Mouse (Mus musculus) left cerebral cortex, postnatal 25 days (tissue): ENCODE measurements around the gene Zp3. TPM values are rescaled to one million over a fixed set of nuclear protein-coding genes. Genes with fewer than 3 reads are reported as not detected.

Experiments used
- DNase-seq, 2 experiments: peaks; one replicate each; pipeline ENCODE4 v3.0.0; 2022; ENCODE audit warnings: low spot score in 2 of 2, mixed read lengths in 1 of 2
- intact Hi-C: fragments of 180-260 bp; cut with DNase I; formaldehyde crosslinking; loops from one replicate; pipeline ENCODE4 v1.15.1; 2025
- total RNA-seq, 2 experiments: library from RNA; stranded (reverse); gene quantifications; 2 replicates each; pipeline ENCODE4 v1.2.3; 2021

Zp3 gene
- total RNA-seq, 2 experiments from 2014 or later = not detected

DNA sequence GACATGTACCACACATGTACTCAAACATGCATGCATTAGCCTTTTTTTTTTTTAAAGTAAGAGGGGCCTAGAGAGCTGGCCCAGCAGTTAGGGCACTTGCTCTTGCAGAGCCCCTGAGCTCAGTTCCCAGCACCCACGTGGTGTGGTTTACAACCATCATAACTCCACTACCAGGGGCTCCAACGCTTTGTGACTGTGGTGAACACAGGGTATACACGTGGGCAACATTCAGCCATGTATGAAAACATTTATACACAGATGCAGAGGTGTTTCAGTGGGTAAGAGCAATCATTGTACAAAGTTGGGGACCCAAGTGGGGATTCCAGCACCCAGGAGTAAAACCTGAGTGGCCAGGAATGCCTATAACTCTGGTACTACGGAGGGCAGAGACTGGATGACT is 21.5 kb upstream of the Zp3 start:
- no peak for DNase-seq
- intact Hi-C loops = no loop called here

DNA sequence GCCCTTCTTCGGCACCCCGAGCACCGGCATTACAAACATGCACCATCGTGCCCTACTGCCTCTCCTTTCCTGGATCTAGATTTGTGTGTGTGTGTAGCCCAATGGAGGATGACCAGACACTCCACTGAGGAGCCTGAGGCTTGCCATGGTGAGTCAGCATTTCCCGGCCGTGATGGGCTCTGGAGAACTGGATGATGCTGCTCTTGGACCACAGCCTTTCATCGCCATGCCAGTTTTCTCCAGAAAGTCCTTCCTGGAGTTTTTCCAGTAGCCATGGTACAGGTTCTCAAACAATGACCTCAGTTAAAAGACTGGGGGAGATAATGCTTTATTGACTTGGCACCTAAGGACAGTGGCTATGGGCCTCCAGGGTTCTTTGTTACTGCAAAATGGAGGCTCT is 20.0 kb upstream of the Zp3 start:
- intact Hi-C loops = no loop called here
- DNase-seq = no peak

DNA sequence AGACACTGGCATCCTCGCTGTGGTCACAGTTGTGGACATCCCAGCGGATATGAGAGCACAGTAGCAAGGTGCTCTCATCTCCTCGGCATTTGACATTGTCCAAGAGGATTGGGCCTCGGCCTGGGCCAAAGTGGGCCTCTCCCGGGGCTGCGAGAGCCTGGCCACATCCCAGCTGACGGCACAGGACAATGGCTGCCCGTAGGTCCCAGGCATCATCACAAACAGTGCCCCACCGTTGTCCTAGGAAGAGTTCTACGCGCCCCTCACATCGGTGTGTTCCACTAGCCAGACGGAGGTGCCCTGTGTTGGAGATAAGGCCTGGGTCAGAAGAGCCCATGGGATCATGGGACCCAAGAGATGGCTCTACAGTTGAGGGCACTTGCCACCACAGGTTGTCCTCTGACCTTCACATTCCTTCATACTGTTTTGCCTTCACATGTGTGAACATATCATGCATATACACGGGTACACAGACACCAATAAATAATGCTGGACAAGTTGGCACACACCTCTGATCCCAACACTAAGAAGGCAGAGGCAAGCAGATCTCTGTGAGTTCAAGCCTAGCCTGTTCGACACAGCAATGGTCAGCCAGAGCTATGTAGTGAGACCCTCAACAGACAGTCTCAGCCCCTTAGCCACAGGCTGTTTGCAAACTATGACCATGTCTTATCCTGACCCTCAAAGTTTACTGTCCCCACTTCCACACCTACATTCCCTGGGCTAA is 18.8 kb upstream of the Zp3 start:
- intact Hi-C loops = no loop called here
- no peak for DNase-seq

DNA sequence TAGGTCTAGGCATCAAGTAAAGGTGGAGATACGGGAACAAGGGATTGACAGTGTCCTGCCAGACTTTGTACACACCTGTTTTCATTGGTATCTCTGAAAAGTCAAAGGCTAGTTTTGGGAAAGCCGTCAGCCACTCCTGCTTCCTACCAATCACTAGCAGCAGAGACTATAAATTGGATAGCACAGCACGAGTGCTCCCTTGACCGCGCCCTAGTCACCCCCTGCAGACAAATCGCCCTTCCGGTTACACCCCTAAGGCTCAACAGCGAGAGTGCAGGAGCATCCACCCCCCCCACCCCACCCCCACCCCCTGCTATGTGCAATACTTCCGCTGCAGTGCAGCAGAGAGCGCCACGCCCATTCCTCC is 17.8 kb upstream of the Zp3 start:
- intact Hi-C loops = loop anchor here (1.0 kb wide), 1 partner anchor 28 kb away; the partner anchor contains the start of gene Ywhag

DNA sequence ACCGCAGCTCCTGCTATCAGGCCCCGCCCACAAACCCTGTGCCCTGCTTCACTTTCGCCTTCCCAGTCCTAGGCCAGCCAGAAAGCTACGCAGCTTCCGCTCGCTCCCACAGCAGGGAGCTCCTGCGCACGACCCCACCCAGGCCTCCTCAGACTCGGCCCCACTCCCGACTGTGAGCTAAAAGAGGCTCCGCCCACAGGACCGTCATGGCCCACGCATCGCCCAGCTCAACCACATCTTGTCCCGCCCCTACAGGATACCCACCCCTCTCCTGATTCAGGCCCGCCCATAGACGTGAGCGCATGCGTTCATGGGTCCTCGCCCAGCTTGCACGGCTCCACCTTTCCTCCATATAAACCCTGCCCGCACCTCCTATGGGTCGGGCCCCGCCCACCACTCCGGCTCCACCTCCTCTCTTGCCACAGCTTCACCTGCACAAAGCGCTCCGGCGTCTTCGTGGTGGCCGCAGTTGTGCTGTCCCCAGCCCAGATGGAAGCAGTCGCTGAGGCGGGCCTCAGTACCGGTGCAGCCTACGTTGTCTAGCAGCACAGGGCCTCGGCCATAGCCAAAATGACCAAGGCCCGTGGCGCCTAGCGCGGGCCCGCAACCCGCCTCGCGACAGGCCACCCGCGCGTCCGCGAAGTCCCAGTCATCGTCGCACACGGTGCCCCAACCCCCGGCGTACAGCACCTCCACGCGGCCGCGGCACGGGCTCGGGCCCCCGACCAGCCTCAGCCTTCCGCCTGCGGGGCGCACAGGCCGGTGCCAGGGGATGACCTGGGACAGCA is 17.2 kb upstream of the Zp3 start:
- peak; percentile 96 to 99 for DNase-seq
- intact Hi-C loops = loop anchor here (1.0 kb wide), 1 partner anchor 28 kb away; the partner anchor contains the start of gene Ywhag

More for the DNA sequence above, 17.8 kb upstream of the Zp3 start:
- DNase-seq = no peak

DNA sequence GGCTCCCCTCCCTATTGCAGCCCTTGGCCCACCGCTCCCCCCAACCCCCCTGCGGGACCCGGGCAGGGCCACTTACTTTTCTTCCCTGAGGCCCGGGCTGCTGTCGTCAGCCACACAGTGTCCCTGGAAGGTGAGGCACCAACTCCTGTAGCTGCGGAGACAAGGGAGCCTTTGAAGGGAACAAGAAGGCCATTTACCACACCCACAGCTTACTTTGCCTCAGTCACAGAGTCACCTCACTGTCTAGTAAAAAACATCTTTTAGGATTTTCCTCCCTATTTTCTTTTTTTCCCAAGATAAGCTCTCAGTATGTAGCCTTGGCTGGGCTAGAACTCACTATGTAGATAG is 16.6 kb upstream of the Zp3 start:
- DNase-seq = peak in 1 of 2 experiments; percentile 20
- intact Hi-C loops = no loop called here

DNA sequence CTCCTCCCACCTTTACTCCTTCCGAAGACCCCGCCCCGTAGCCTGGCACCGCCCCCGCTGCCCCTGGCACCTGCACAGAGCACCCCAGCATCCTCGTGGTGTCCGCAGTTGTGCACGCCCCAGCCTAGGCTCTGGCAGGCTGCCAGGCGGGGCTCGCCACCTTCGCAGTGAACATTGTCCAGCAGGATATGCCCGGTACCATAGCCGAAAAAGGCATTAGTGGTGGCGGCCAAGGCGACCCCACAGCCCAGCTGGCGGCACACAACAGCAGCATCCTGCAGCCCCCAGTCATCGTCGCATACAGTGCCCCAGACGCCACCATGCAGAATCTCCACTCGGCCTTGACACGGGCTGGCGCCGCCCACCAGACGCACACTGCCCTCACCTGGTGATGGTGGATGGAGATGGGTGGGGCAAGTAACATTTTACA is 14.4 kb upstream of the Zp3 start:
- intact Hi-C loops = no loop called here
- no peak for DNase-seq

DNA sequence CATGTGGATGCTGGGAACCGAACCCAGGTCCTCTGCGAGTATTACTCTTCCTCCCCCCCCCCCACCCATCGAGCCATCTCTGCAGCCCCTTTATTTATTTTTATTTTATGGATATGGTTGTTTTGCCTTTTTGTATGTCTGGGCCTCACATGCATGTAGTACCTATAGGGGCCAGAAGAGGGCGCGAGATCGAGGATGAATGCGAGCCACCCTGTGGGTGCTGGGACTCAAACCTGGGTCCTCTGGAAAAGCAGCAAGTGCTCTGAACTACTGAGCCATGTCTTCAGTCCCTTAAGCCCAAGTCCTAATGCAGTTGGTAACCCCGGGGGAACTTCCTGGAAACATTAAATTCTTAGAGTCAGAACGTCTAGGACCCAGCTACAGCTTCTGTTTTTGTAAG is 13.0 kb upstream of the Zp3 start:
- intact Hi-C loops = no loop called here
- no peak for DNase-seq

DNA sequence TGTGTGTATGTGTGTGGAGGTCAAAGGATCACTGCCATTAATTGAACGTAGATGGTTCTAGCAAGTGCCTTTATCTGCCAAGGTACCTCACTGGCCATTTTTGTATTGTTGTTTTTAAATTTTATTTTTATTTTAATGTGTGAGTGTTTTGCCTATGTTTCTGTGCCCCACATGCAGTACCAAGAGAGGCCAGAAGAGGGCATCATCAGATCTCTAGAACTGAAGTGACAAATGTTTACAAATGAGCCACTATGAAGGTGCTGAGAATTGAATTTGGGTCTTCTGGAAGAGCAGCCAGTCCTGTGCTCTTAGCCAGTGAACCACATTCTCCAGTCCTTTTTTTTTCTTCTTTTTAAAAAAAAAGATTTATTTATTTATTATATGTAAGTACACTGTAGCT is 11.1 kb upstream of the Zp3 start:
- peak in 1 of 2 experiments; percentile 33 for DNase-seq
- intact Hi-C loops = no loop called here

DNA sequence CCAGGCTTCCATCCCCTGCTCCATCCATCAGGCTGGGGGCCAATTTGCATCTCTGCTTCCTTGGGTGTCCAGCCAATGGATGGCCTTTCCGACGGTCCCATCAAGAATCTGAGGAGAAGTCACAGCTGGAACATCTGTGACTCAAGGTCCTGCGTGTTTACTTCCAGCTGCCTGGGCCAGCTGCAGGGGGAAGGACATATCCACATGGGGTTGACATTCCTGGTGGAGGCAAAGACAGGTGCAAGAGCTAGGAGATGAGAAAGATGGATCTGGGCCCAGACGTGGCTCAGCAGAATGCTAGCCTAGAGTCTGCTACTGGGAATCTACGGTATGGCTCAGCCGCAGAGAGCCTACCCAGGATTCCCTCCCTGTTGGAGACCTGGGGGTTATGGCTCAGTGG is 9.7 kb upstream of the Zp3 start:
- DNase-seq = no peak
- intact Hi-C loops = no loop called here

DNA sequence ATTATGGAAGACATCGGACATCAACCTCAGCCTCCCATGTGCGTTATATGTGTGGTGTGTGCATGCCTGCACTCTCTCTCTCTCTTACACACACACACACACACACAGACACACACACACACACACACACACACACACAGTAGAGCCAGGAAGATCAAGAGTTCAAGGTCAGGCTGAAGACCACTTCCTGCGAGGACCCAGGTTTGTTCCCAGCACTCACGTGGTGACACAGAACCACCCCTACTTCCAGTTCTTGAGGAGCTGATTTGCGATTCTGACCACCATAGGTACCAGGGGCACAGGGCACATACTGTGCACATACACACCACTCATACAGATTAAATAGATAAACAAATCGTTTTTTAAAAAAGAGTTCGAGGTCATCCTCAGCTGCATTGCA is 8.0 kb upstream of the Zp3 start:
- no peak for DNase-seq
- intact Hi-C loops = no loop called here

DNA sequence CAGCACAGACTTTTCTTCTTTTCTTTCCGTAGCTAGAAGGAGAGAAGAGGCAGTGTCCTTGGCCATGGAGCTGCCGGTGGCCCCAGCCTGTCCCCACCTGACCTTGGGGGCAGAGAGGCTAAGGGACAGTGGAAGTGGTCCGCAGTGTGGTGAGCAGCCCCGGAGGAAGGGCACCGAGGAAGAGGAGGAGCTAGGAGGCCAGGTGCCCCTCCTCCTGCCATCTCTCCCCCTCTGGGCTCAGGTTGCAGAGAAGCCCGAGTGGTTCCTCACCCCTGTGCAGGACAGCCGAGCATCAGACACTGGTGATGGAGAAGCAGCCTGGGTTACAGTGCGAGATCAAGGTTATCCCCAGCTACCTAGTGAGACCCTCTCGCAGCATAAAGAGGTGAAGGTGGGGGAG is 5.5 kb upstream of the Zp3 start, which contains the start of gene Ssc4d:
TSS of gene Ssc4d (minus strand) at position 167 of the 400 bp plus-strand sequence.
- no peak for DNase-seq
- intact Hi-C loops = no loop called here

DNA sequence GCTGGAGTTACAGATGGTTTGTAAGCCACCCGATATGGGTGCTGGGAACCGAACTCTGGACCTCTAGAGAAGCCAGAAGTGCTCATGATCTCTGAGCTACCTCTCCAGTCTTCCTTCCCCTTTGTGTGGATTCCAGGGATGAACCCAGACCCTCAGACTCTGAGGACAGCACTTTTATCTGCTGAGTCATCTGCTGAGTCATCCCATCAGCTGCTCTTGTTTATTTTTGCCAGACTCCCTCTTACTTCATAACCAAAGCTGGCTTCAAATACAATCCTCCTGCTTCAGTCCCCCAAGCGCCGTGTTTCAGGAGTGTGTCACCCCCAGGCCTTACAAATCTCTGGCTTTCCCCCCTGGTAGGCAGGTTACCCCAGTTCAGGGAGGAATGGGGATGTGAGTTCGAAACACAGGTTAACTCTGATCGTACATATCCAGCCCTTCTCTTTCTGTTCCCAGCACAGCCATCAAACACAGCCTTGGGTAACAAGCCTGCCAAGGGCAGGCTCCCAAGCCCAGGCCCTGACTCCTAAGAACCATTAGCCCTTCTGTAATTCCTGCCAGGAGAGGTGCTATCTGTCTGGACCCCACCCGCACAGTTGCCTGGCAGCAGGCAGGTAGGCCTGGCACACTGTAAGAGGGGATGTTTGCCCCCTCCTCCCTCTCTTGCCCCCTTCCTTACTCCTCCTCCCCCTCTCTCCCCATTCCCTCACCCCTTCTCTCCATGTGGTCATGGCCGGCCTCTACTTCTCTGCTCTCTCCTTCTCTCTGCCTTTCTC is 3.8 kb upstream of the Zp3 start:
- intact Hi-C loops = no loop called here
- no peak for DNase-seq

DNA sequence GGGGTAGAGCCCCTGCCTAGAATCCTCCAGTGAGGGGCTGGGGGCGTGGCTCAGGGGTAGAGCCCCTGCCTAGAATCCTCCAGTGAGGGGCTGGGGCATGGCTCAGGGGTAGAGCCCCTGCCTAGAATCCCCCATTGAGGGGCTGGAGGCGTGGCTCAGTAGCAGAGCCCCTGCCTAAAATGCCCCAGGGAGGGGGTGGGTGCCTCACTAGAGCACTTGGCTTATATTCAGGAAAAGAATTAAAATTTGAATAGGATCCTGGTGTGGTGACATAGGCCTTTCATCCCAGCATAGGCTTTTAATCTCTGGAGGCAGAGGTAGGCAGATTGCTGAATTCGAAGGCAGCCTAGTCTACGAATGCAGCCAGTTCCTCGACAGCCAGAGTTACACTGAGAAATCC is 518 bp upstream of the Zp3 start:
- intact Hi-C loops = no loop called here
- DNase-seq = no peak

DNA sequence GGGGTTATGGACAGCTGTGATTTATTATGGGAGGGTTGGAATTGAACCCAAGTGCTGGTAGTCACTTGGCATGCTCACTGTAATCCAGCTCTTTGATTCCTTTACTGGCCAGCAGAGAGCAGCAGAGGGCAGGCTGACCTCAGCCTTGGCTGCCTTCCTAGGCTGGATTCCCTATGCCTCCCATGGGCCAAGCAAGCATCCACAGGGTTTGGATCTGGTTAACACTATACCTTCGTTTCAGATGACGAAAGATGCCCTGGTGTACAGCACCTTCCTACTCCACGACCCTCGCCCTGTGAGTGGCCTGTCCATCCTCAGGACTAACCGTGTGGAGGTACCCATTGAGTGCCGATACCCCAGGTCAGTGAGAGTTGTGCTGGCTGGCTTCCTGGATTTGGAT is 2.5 kb downstream of the Zp3 start:
- no peak for DNase-seq
- intact Hi-C loops = loop anchor here (5.0 kb wide), 1 partner anchor 80 kb away; no protein-coding TSS in a partner anchor

DNA sequence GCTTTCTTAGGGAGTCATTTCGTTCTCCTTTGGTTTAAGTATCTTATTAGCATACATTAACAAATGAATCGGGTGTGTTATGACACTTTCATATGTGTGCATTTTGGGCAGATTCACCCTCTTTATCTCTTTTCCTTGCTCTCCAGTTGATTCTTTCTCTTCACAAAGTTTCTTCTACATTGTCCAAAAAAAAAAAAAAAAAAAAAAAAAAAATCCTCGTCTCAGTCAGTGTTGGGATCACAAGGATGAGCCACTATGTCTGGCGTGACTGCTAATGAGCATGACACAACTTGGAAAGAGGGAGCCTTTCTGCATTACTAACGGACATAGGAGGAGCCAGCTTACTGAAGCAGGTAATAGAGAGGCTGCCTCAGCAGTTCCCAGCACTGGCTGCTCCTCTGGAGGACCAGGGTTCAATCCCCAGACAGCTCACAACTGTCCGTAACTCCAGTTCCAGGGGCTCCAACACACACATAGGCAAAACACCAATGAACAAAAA is 4.7 kb downstream of the Zp3 start:
- intact Hi-C loops = loop anchor here (5.0 kb wide), 1 partner anchor 78 kb away; no protein-coding TSS in a partner anchor
- no peak for DNase-seq

DNA sequence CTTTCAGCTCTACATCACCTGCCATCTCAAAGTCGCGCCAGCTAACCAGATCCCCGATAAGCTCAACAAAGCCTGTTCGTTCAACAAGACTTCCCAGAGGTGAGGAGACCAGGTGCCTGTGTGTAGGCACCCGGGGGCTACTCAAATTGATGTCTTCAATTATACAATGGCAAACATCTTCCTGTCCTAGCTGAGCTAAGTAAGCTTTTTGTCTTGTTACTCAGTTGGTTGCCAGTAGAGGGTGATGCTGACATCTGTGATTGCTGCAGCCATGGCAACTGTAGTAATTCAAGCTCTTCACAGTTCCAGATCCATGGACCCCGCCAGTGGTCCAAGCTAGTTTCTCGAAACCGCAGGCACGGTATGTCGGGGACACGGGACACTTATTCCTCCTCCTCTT is 7.3 kb downstream of the Zp3 start:
- DNase-seq = peak in 1 of 2 experiments; percentile 44
- intact Hi-C loops = no loop called here

DNA sequence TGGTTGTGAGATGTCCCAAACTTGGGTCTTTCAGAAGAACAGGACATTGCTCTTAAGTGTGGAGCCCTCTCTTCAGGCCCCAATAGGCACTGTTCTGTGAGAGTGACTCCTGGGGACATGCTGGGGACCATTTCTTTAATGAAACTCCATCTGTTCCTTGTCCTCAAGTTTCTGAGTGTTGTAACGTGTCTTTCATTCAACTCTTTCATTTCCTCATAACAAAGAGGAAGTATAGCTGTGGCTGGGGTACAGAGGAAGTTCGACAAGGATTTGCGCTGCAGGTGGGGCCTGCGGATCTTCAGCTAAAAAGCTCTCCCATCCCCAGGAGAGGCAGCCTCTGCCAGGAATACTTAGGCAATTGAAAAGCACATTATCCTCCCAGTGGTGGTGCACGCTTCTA is 10.7 kb downstream of the Zp3 start:
- DNase-seq = no peak
- intact Hi-C loops = no loop called here

DNA sequence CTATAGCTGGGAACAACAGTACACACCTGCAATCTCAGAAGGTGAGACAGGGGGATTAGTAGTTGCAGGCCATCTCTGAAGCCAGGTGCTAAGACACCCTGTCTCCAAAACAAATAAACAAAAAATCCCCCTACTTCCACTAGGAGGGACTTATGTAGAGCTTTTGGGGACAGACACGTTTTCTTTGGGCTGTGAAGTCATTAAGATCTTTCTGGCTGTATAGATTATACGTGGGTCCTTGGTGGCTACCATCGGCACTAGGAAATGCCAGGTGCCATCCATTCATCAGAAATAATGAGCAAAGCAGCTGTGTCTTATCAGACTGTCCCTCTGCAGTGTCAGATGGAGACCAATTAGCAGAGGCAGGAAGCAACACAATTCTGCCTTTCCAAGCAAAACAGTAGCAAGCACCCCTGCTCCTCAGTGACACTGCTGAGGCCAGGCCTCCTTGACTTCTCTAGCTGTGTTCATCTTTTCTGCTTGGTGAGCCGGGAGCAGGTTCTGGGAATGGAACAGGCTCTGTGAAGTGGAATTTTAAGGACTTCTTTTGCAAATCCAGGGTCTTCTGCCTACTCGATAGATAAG is 13.6 kb downstream of the Zp3 start:
- DNase-seq = no peak
- intact Hi-C loops = no loop called here

DNA sequence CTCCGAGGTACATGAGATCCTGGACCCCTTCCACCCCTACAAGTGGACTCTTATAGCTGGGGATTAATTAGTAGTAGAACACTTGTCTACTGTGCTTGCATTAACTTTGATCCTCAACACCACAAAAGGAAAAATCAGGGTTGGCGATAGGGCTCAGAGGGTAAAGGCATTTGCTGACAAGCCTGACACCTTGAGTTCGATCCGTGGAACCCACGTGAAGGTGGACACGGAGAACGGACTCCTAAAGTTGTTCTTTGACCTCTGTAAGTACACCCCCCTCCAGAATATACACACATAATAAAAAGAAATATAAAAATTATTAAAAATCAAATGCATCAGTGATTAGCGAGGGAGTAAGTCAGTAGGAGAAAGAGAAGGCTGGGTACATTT is 14.4 kb downstream of the Zp3 start:
- intact Hi-C loops = no loop called here
- no peak for DNase-seq
